Mouse (Mus musculus): Measurements from ENCODE around the gene Nfkb1.

DNA sequence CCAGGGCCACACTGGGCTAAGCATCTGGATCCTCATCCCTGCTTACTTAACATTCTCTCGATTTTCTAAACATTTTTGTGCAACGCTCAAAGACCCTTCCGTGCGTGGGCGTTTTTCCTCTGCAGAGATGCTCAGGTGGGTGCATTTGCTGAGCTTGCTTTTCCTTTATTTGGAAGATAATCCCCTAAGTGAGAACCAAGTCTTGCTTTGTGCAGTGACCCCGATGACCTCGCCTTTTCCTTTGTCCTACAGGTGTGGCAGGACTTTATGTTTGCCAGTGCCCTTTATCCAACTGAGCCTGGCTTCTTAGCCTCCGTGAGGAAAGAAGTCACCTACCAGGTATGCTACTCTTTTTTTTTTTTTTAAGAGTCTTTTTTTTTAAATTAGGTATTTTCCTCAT is 144.0 kb downstream of the Nfkb1 start:
- TF ChIP-seq MEF2A (IDR thresholded peaks at IDR 0.05; ENCODE audit: borderline replicate concordance, low read depth, low read length) (no peak), CTCF (conservative IDR thresholded peaks at IDR 0.05 in 1 of 2, IDR thresholded peaks at IDR 0.05 in 1 of 2; ENCODE audit: low read depth in 2 of 2, low read length in 2 of 2) (no peak), TCF12 (IDR thresholded peaks at IDR 0.05; ENCODE audit: low read depth, low read length) (no peak), POLR2A (IDR thresholded peaks at IDR 0.05; ENCODE audit: low read depth, low read length) (no peak), ELF1 (IDR thresholded peaks at IDR 0.05; ENCODE audit: low read depth, low read length) (no peak), MAFK (IDR thresholded peaks at IDR 0.05; ENCODE audit: insufficient replicate concordance, low read length) (no peak)

Measured in CH12.LX (cell line).